Mouse (Mus musculus) thymus, adult 2 months (tissue): ENCODE data around the gene Cbs.

Source experiments
- CTCF ChIP-seq: fragments of 200-500 bp; IDR thresholded peaks from 2 replicates; pipeline ENCODE4 v1.5.1; 2012; ENCODE audit warnings: mild to moderate bottlenecking, control low read depth, low read length, moderate library complexity, borderline replicate concordance; ENCODE audit not compliant: control insufficient read depth, poor library complexity, insufficient read depth; ENCODE audit errors: extremely low read depth
- POLR2A ChIP-seq: fragments of 200-500 bp; IDR thresholded peaks from 2 replicates; pipeline ENCODE4 v1.6.1; 2012; ENCODE audit warnings: mild to moderate bottlenecking, low read length, control low read depth, moderate library complexity; ENCODE audit not compliant: control insufficient read depth, poor library complexity, insufficient read depth; ENCODE audit errors: extremely low read depth

DNA sequence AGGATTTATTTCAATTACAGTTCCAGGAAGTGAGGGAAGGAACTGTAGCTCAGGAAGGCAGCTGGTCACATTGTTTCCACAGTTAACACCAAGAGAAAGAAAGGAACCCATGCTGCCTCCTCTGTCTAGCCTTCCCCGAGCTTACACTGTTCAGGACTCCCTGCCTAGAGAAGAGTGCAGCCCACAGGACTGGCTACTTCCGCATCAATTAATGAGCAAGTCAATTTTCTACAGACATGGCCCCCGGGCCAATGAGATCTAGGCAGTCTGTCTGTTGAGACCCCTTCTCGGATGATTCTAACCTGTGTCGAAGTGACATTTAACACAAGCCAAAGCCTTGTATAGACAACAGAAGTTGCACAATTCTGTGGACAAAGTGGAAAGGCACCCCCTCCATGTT, 2.1 kb downstream of the Cbs start:
- no peak for TF ChIP-seq CTCF
- TF ChIP-seq POLR2A: no peak
